Mouse (Mus musculus): ENCODE data around the gene Mxi1.

Gene Mxi1

DNA sequence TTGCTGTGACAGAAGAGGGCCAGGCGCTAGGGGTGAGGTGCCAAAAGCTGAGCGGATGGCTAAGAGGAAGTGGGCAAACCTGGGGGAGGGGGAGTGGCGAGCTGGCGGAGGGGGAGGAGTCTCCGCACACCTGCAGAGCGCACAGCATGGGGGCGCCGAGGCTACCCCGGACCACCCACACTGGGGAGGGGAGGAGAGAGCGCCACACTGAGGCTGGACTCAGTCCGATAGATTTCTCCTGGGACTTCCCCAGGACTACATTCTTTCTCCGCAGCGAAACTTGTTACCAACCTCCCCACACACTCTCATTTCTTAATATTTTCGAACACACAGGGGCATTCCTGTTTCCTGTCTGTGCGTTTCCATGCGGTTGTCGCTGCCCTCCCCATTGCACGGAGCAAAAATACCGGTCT lies 113.0 kb downstream of the Mxi1 start:
- DNase-seq (ENCODE audit: low read depth, low spot score): no peak

DNA sequence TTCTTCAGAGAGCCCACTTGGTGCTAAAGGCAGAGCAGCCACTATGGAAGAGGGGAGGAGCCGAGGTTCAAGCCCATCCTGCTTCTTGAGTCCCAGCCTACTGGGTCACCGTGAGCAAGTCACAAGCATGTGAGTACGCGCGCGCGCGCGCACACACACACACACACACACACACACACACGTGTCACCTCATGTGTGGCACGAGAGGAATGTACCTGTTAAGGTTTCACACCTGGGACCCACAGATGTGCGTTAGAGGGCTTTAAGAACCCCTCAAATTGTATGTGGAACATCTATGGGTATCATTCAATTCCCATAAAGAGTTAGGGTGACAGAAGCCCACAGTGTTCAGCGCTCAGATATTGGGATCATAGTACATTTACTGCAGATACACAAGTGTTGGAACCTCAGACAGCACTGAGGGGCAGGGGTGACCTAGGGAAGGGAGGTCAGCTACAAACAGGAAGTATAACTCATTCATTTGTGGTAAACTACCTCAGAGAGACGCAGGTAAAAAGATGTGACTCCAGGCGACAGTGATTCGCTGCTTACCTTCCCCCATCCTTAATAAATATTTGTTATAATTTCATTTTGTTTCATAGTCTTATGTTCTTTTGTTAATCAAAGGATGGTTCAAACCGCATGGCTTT lies 113.6 kb downstream of the Mxi1 start:
- DNase-seq (ENCODE audit: low read depth, low spot score): no peak

DNA sequence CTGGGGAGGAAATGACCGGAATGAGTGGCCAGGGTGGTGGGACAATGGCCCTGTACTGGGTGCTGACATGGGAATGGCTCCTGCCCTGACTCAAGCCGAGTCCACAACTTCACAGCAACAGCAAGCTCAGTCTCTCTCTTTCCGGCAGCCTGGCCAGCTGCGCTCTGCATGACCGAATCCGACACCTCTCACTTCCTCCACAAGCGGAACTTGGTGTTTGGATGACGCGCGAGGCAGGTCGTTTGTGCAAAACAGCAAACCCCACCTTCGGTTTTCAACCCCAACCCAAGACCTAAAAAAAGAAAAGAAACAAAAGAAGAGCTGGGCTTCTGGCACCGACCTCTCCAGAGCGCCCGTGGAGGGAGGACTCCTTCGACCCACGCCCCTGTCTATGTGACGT lies 114.3 kb downstream of the Mxi1 start:
- no peak for DNase-seq (ENCODE audit: low read depth, low spot score)

All from retina, adult 2 months (tissue).